Mouse (Mus musculus): ENCODE measurements around the gene Smim7. TPM values are rescaled to one million over a fixed set of nuclear protein-coding genes. Genes with fewer than 3 reads are reported as not detected.

Smim7 gene
- 84.4 and 90.1 TPM in 2 replicates for polyA plus RNA-seq (2015; fragmentation: Nextera tagmentation; extraction: Ambion mirVana)

DNA sequence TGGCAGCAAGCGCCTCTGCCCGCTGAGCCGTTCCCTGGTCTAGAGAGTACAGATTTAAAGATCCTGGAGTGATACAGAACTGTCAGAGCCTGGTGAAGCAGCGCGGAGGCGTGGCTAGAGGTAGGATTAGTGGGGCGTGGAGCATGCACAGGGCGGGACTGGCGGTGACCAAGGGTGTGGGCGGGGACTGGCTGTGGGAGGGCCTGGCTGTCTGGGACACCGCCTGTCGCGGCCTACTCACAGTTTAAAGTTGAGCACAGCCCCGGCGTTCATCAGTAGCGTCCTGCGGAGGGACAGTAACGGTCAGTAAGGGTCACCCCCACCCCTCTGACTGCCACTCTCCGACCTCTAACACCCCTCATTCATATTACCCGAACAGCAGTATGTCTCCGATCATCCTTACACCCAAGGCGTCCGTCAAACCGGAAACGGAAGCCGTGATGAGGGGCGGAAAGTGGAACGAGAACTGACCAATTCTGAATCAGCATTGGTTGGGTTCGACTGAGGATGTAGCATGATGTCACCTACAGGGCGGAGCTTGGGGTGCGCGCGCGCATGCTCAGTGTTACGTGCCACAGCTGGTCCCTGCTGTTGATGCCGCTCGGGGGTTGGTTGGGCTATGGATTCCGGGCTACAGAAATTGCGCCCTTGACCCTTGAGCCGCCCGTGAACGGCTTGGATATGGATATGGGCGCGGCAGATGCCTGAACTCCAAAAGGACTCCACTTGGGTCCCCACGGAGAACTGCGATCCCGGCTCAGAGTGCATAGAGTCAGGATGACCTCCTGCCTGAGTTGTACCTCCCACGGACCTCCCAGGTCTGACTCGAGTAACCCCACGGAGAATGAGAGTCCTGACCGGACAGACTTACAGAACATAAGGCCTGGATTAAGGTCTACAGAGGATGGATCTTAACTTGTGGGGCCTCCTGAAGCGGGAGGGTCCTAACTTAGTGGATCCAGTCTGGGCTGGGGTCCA, at the start of gene Smim7:
Gene Smim7 (minus strand): TSS at position 456 of the 978 bp plus-strand sequence.
- DNase-seq (ENCODE audit: low spot score) = peak; percentile 99

DNA sequence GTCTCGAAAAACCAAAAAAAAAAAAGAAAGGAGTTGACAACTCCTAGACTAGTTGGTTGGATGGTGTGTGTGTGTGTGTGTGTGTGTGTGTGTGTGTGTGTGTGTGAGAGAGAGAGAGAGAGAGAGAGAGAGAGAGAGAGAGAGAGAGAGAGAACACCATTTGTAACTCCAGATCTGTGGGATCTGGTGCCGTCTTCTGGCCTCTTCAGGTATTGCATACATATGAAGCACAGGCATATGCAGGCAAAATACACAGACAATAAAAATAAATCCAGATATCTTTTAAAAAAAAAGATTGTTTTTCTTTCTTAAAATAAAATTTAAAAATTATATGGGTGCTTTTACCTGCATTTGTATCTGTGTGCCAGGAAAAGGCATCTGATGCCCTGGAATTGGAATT, 19.3 kb upstream of the Smim7 start:
- no peak for DNase-seq (ENCODE audit: low spot score)

GRCm38 (mm10) chr8:72589286-72589685, 18.4 kb upstream of the Smim7 start:
- no peak for DNase-seq (ENCODE audit: low spot score)

DNA sequence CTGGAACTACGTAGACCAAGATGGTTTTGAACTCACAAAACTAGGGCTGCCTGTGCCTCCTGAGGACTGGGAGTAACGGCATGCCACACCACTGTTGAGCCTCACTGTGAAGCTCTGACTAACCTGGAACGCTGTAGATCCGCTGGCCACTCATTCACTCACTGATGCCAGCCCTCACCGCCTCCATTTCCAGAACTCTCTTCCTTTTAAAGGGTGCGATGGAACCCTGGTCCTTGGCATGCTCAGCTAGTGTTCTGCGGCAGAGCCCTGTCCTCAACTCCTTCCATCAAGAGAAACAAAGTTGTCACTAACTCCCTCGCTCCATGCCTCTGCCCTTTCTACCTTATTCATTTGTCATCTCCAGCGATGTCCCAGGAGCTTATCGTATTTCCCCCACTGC, 18.0 kb upstream of the Smim7 start:
- no peak for DNase-seq (ENCODE audit: low spot score)

- no peak for DNase-seq (ENCODE audit: low spot score)
Measured at GRCm38 (mm10) chr8:72587806-72588205, 16.9 kb upstream of the Smim7 start.

DNA sequence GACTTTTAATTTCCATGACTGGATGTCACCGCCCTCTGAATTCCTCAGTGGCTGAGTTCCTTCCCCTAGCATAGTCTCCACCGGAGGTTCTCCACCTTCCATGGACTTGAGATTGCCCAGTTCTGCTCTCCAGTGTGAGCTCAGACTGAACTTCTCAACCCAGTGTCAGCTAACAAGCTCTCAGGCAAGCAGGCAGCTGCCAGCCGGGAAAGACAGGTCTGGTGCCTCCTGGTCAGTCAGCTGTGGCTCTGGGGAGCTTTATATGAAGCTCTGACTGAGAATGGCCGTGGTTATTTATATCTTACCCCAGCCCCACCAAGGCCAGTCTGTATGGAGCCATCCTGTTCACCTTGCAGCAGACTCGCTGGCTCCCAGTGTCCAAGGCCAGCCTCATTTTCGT, 13.5 kb upstream of the Smim7 start:
- no peak for DNase-seq (ENCODE audit: low spot score)

DNA sequence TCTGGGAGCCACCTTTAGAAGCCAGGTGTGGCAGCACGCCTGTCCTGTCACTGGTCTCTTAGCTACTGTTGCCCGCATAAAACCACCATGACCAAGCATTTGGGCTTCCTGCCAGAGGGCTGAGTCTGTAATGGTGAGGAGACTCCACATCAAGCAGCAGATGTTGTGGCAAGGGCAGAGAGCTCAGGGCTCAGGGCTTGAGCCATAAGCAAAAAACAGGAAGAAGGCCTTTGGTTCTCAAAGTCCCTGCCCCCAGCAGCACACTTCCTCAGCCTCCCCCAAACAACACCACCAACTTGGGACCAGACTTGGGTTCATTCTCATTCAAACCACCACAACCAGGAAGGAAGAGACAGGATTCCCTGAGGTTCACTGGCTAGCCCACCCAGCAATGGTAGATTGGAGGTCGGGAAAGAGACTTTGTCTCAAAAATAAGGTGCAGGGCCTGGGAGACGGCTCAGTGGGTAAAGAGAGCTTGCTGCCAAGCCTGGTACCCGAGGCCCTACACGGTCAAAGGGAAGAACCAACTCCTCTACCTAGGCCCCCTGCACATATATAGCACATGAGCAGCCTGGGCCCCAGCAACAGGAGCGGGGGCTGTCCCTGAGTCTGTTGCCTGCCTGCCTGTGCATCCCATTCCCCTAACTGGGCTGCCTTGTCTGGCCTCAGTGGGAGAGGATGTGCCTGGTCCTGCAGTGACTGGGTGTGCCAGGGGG, 12.3 kb upstream of the Smim7 start:
- DNase-seq (ENCODE audit: low spot score) = peak; percentile 34

DNA sequence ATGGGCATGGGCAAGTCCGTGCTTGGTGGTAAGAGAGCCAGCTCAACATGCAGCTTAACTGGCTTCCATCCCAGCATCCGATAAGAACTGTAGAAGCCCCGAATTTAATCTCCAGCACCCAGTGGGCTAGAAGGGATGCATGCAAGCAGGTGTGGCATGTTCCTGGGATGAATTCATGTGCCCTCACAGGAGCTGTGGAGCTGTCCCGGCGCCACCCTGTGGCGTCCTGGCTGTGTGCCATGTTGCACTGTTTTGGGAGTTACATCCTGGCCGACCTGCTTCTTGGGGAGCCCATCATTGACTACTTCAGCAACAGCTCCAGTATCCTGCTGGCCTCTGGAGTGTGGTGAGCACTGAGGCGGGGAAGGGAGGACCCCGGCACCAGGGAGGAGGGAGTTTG, 8.5 kb upstream of the Smim7 start:
- no peak for DNase-seq (ENCODE audit: low spot score)

- no peak for DNase-seq (ENCODE audit: low spot score)
Measured at GRCm38 (mm10) chr8:72577941-72578340, 7.1 kb upstream of the Smim7 start.

DNA sequence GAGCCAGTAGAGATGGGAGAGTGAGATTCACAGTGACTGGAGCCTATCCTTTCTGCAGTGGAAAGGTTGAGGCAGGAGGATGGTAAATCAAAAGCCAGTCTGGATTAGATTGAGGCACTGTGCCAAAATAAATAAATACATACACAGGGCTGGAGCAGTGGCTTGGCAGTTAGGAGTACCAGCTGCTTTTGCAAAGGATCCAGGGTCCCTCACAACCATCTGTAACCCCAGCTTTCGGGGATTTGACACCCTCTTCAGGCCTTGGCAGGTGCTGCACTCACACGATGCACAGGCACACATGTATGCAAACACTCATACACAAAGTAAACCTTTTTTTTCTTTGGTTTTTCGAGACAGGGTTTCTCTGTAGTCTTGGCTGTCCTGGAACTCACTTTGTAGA, 6.4 kb upstream of the Smim7 start:
- no peak for DNase-seq (ENCODE audit: low spot score)

DNA sequence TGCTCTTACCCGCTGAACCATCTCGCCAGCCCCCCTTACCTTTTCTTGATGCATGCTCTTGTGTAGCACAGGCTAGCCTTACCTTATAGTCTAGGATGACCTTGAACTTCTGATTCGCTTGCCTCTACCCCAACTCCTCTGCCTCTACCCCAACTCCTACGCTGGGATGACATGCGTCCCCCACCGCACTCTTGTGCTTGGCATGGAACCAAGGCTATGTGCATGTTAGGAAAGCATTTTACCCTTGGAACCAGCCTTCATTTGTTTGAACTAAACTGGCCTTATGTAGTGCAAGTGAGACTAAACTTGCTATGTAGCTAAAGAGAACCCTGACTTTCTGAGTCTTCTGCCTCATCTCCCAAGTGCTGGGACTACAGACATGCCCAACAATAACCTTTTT, 5.0 kb upstream of the Smim7 start:
- no peak for DNase-seq (ENCODE audit: low spot score)

- no peak for DNase-seq (ENCODE audit: low spot score)
Measured at GRCm38 (mm10) chr8:72573450-72573849, 2.6 kb upstream of the Smim7 start.

DNA sequence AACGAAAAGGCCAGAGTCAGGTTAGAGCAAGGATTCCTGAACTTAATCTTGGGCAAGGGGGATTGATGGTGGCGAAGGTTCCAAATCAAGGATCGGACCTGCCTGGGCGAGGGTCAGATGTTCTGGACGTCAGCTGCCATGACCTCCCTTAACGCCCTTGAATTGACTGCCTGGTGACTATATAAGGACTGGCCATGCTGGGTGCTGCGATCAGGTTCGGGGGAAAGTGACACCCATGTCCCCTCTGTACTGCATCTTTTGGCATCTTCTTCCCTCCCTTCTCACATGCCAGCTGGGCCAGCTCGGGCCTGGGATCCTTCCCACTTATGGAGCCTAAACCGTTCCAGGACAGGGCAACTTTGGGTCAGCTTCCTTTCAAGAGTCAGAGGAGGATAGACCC, 1.6 kb upstream of the Smim7 start:
- no peak for DNase-seq (ENCODE audit: low spot score)

GRCm38 (mm10) chr8:72571611-72572473, 954 bp upstream of the Smim7 start, which contains the start of gene Tmem38a:
Tmem38a (plus strand) TSS chr8:72572055.
- DNase-seq (ENCODE audit: low spot score) = peak; percentile 72

DNA sequence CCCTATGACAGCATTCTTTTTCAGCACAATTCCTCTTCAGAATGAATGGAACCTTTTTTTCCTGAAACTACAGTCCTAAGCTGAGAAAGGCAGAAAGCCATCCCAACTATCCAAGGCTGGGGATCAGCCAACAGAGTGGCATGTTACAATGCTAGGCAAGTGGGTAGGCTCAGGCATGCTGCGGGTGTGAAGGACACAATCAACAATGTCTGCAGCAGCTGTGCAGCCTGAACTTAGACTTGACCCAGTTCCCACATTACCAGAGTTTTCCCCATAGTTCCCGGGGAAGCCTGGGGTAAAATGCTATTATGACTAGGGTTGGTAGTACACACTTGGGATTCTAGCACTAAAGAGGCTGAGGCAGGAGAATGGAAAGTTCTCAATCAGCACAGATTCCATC, 4.9 kb downstream of the Smim7 start:
- DNase-seq (ENCODE audit: low spot score) = no peak

- no peak for DNase-seq (ENCODE audit: low spot score)
Measured at GRCm38 (mm10) chr8:72561111-72561689, 9.7 kb downstream of the Smim7 start.

DNA sequence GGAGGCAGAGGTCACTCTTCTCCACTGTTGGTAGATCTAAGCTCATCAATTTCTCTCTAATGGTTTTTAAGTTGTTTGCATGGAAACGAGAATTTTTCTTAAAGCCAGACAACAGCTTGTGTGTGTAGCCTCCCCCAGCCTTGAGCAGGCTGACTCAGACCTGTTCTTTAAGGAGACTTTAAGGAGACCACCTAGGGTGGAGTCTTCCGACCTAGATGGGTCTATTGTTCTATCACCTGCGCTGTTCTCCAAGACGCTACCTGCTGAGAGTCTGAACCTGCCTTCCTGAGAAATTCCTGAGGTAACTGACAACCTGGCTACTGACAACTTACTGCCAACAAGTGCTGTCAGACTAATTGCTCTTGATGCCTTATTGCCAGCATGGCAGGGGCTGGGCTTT, 15.1 kb downstream of the Smim7 start:
- DNase-seq (ENCODE audit: low spot score) = no peak

DNA sequence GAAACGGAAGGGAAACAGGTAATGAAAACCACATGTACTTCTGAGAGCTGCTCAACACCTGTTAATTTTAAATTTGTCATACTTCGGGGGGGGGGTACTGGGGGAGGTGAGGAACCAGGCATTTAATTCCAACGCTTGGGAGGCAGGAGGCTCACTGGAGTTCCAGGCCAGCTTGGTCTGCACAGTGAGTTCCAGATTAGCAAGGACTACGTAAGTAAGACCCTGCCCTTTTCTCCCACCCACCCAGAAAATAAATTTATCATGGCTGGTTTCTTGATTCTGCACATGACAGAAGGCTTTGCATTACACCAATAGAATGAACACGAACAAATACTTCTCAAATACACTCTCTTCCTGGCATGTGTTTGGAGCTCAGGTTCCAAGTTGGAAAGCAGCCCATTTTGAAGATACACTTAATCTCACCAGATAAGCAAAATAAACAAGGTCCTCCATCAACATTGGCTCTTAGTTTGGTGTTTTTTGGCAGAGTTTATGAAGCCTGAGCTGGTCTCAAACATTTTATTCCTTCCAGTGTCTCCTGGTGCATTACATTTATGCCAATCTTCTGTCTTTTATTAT, 21.5 kb downstream of the Smim7 start:
- no peak for DNase-seq (ENCODE audit: low spot score)

DNA sequence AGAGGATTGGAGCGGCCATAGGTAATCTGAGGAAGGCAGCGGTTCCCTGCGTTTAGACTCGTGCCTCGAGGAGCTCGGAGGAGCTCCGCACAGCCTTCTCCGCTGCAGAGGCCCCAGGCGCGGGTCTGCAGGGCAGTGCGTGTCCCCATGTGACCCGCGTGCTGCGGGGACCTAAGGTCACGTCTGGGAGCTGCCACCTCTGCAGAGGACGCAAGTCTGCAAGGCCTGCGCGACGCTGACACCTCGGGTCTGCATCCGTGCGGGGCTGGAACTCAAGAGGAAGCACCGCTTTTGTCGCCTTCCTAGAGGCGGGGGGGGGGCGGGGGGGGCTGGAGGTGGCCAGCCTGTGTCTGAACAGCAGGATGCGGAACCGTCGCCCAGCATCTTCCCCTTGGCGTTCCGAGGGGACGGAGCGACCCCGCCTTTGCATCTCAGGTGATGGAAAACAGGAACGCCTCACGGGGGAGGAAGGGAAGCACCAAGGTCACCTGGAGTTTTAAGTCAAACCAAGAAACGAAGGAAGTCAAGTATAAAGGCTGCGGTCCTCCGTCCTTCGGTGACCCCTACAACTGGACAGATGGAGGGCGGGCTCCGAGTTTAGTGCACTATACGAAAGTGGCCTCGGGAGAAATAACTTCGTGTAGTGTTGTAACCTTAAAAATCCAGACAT, 22.1 kb downstream of the Smim7 start:
- DNase-seq (ENCODE audit: low spot score) = no peak
